Mouse (Mus musculus) liver, adult (tissue): Measurements from ENCODE around the gene Btrc.

Experiments used
- GATA4 ChIP-seq: IDR thresholded peaks from 2 replicates; pipeline ENCODE4 v1.6.1; 2014; ENCODE audit warnings: mild to moderate bottlenecking, low read length; ENCODE audit not compliant: insufficient replicate concordance

Btrc gene

GRCm38 (mm10) chr19:45363384-45363926 is at the start of gene Btrc:
TSS of gene Btrc (plus strand) at chr19:45363734.
- TF ChIP-seq GATA4, result peak; percentile 12; the same call in 1 of the 2 replicates

- no peak for TF ChIP-seq GATA4
Observed at GRCm38 (mm10) chr19:45317473-45317882, 46.1 kb upstream of the Btrc start.

- no peak for TF ChIP-seq GATA4
Observed at GRCm38 (mm10) chr19:45321062-45321461, 42.5 kb upstream of the Btrc start.

- no peak for TF ChIP-seq GATA4
Observed at GRCm38 (mm10) chr19:45329039-45329438, 34.5 kb upstream of the Btrc start.

- TF ChIP-seq GATA4, result no peak
Observed at GRCm38 (mm10) chr19:45329748-45330298, 33.7 kb upstream of the Btrc start.

- no peak for TF ChIP-seq GATA4
Observed at GRCm38 (mm10) chr19:45336718-45337117, 26.8 kb upstream of the Btrc start.

- no peak for TF ChIP-seq GATA4
Observed at GRCm38 (mm10) chr19:45338182-45338581, 25.4 kb upstream of the Btrc start.

GRCm38 (mm10) chr19:45343941-45344340 is 19.6 kb upstream of the Btrc start:
- no peak for TF ChIP-seq GATA4

GRCm38 (mm10) chr19:45348188-45348587 is 15.3 kb upstream of the Btrc start:
- no peak for TF ChIP-seq GATA4

GRCm38 (mm10) chr19:45350456-45350855 is 13.1 kb upstream of the Btrc start:
- no peak for TF ChIP-seq GATA4

- no peak for TF ChIP-seq GATA4
Observed at GRCm38 (mm10) chr19:45355678-45356077, 7.9 kb upstream of the Btrc start.

- no peak for TF ChIP-seq GATA4
Observed at GRCm38 (mm10) chr19:45360486-45360885, 3.0 kb upstream of the Btrc start.

GRCm38 (mm10) chr19:45363933-45364391 is 428 bp downstream of the Btrc start:
- TF ChIP-seq GATA4, result 0 out of 2 replicates have a peak, but pooled peaks have one; percentile 1

- TF ChIP-seq GATA4, result no peak
Observed at GRCm38 (mm10) chr19:45366651-45367050, 3.1 kb downstream of the Btrc start.

- TF ChIP-seq GATA4, result no peak
Observed at GRCm38 (mm10) chr19:45388551-45388950, 25.0 kb downstream of the Btrc start.

- no peak for TF ChIP-seq GATA4
Observed at GRCm38 (mm10) chr19:45394078-45394477, 30.5 kb downstream of the Btrc start.

- no peak for TF ChIP-seq GATA4
Observed at GRCm38 (mm10) chr19:45411000-45411399, 47.5 kb downstream of the Btrc start.
